Mouse (Mus musculus): ENCODE measurements around the gene Fmr1. TPM values are rescaled to one million over a fixed set of nuclear protein-coding genes. Genes with fewer than 3 reads are reported as not detected.

The Fmr1 gene
- polyA plus RNA-seq, 1 experiment from 2014 or later = 61.3 TPM

Other genes with a start within 250 kb of the Fmr1 start
- 0.96 and 1.6 TPM in 2 replicates for gene Fmr1nb, start 83.3 kb downstream of the Fmr1 start, polyA plus RNA-seq (2016; fragmentation: Nextera tagmentation; extraction: Ambion mirVana)
- gene Gm14698, start 142.6 kb downstream of the Fmr1 start, polyA plus RNA-seq (2016; fragmentation: Nextera tagmentation; extraction: Ambion mirVana) = 5.1 and 6.5 TPM in 2 replicates
- gene Gm6812, start 214.5 kb downstream of the Fmr1 start, polyA plus RNA-seq (2016; fragmentation: Nextera tagmentation; extraction: Ambion mirVana) = not detected in 2 replicates